Mouse (Mus musculus) neutrophil, adult 5-6 weeks (primary cell): ENCODE data around the gene Kifc3. TPM values are rescaled to one million over a fixed set of nuclear protein-coding genes. Genes with fewer than 3 reads are reported as not detected.

ENCODE experiments used
- total RNA-seq: library from RNA; stranded (forward); fragments of 200-1000 nt; gene quantifications from 2 replicates; pipeline ENCODE4 v1.2.3, GENCODE M21; 2017

The Kifc3 gene
- total RNA-seq, 1 experiment from 2014 or later, result 1.2 TPM

Other genes with a start within 250 kb of the Kifc3 start
- 2.2 and 2.3 TPM in 2 replicates for gene Adgrg1, start 228.1 kb downstream of the Kifc3 start, total RNA-seq
- 21.5 and 23.4 TPM in 2 replicates for gene Adgrg3, start 185.1 kb downstream of the Kifc3 start, total RNA-seq
- 0.23 TPM in 1 of 2 replicates, not detected in the other for gene Drc7, start 147.7 kb downstream of the Kifc3 start, total RNA-seq
- 22.8 and 26.2 TPM in 2 replicates for gene Katnb1, start 121.6 kb downstream of the Kifc3 start, total RNA-seq
- 0.12 TPM in 1 of 2 replicates, not detected in the other for gene Cngb1, start 103.8 kb upstream of the Kifc3 start, total RNA-seq
- gene Tepp, start 107.8 kb upstream of the Kifc3 start, total RNA-seq, result not detected in 2 replicates
- gene Zfp319, start 129.1 kb upstream of the Kifc3 start, total RNA-seq, result 6.9 and 7.6 TPM in 2 replicates
- gene Usb1, start 129.5 kb upstream of the Kifc3 start, total RNA-seq, result 35.5 and 46.4 TPM in 2 replicates
- 0.12 and 0.25 TPM in 2 replicates for gene Mmp15, start 149.5 kb upstream of the Kifc3 start, total RNA-seq
- gene Cfap20, start 232.1 kb upstream of the Kifc3 start, total RNA-seq, result 40.3 and 42.5 TPM in 2 replicates